Mouse (Mus musculus) liver, embryonic 14.5 days (tissue): ENCODE data around the gene Mmel1. TPM values are rescaled to one million over a fixed set of nuclear protein-coding genes. Genes with fewer than 3 reads are reported as not detected.

ENCODE experiments used
- ATAC-seq: fragments of 200-750 bp; cut with Nextera tagmentation; 2 replicates; pipeline ENCODE4 v1.8.0; 2017; ENCODE audit warnings: moderate number of reproducible peaks, mild to moderate bottlenecking, moderate library complexity; ENCODE audit not compliant: insufficient read depth
- DNase-seq, 3 experiments: peaks; one replicate each; pipeline ENCODE4 v3.0.0-alpha.2; 2012 to 2013; ENCODE audit warnings: low read depth in 3 of 3, low spot score in 3 of 3
- H3K27ac ChIP-seq: fragments of 300-500 bp; sonication (generic); 2 replicates; pipeline ENCODE4 v1.5.1; 2014; ENCODE audit warnings: moderate library complexity, mild to moderate bottlenecking, control low read depth, inconsistent platforms
- H3K27me3 ChIP-seq: fragments of 300-500 bp; sonication (generic); 2 replicates; pipeline ENCODE4 v1.6.1; 2014; ENCODE audit warnings: mild to moderate bottlenecking, low read length, moderate library complexity; ENCODE audit not compliant: control insufficient read depth, insufficient read depth
- H3K36me3 ChIP-seq: fragments of 300-500 bp; sonication (generic); replicated peaks from 2 replicates; pipeline ENCODE4 v1.6.1; 2014; ENCODE audit warnings: low read depth; ENCODE audit not compliant: control insufficient read depth, insufficient read depth
- H3K4me1 ChIP-seq, 2 experiments: fragments of 200-500 bp in 1 of 2; fragments of 300-500 bp in 1 of 2; sonication (generic) in 1 of 2; replicated peaks; 2 replicates each; pipeline ENCODE4 v1.6.1; 2012 to 2014; ENCODE audit warnings: antibody characterized with exemption in 1 of 2, inconsistent platforms in 1 of 2, low read length in 1 of 2; ENCODE audit not compliant: control insufficient read depth in 2 of 2, insufficient read depth in 2 of 2
- H3K4me2 ChIP-seq: fragments of 300-500 bp; sonication (generic); 2 replicates; pipeline ENCODE4 v1.6.1; 2014; ENCODE audit warnings: low read depth, mild to moderate bottlenecking, control low read depth, moderate library complexity
- H3K4me3 ChIP-seq, 2 experiments: fragments of 200-500 bp in 1 of 2; fragments of 300-500 bp in 1 of 2; sonication (generic) in 1 of 2; 2 replicates each; pipeline ENCODE4 v1.5.1; 2012 to 2014; ENCODE audit warnings: low read depth in 2 of 2, low read length in 2 of 2, mild to moderate bottlenecking in 2 of 2, control low read depth in 1 of 2, inconsistent platforms in 1 of 2, moderate library complexity in 1 of 2; ENCODE audit not compliant: insufficient read depth in 1 of 2
- H3K9ac ChIP-seq: fragments of 300-500 bp; sonication (generic); replicated peaks from 2 replicates; pipeline ENCODE4 v1.6.1; 2014; ENCODE audit warnings: mild to moderate bottlenecking, control low read depth, moderate library complexity
- H3K9me3 ChIP-seq: fragments of 300-500 bp; sonication (generic); 2 replicates; pipeline ENCODE4 v1.6.1; 2016; ENCODE audit warnings: low read length, mixed read lengths; ENCODE audit not compliant: control insufficient read depth
- CTCF ChIP-seq: IDR thresholded peaks from 2 replicates; pipeline ENCODE4 v1.5.1; 2016; ENCODE audit warnings: antibody characterized with exemption, low read depth, control low read depth
- EP300 ChIP-seq: IDR thresholded peaks from 2 replicates; pipeline ENCODE4 v1.6.1; 2016; ENCODE audit warnings: antibody characterized with exemption, low read depth
- WGBS: fragments of 180-500 bp; shearing (Covaris S2); extraction: QIAGEN DNeasy Blood & Tissue Kit; methylation state at CpG from one replicate; pipeline ENCODE4 v1.1.7; 2014; ENCODE audit not compliant: insufficient replicate concordance; 5-methylcytosine and 5-hydroxymethylcytosine counted together
- polyA plus RNA-seq, 2 experiments: library from polyadenylated mRNA; depleted of rRNA in 1 of 2; stranded (reverse) in 1 of 2; unstranded in 1 of 2; fragments of >200 nt; fragmentation: Nextera tagmentation in 1 of 2; extraction: Ambion mirVana in 1 of 2; gene quantifications; 2 replicates each; pipeline versions ENCODE4 v1.2.1 to v1.2.3; 2012 to 2014

Mmel1 gene
- polyA plus RNA-seq, 2 experiments = 2.4 to 2.7 TPM

DNA sequence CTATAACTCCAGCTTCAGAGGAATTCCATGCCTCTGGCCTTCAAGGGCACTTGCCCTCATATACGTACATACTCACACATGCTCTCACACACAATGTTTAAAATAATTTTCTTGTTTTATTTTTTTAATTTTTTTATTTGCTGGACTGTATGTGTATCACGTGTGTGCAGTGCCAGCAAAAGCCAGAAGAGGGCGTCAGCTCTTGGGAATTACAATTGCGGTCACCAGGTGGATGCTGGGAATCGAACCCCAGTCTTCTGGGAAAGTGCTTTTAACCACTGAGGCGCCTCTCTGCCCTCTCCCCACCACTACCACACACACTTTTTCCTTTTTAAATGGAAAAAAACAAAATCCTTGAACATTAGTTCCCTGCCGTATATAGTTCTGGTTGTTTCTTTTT, 12.5 kb upstream of the Mmel1 start:
- H3K4me3 ChIP-seq = no peak overlapping the region

GRCm38 (mm10) chr4:154857366-154858240, 11.8 kb upstream of the Mmel1 start:
- Histone ChIP-seq H3K27me3 (peaks cover 29% of the 10 kb centered on the region), H3K36me3 (no peaks in the 10 kb centered on the region), H3K9me3 (no peaks in the 10 kb centered on the region), H3K27ac (no peak overlapping the region), H3K4me2 (no peak overlapping the region), H3K9ac (no peak overlapping the region), H3K4me3 (no peak overlapping the region), H3K4me1 (no peaks in the 10 kb centered on the region)
- TF ChIP-seq EP300 (no peak), CTCF (no peak)
- 61% methylated on average over 10 of the region's 10 CpGs for WGBS
- ATAC-seq (no peak), DNase-seq (no peak)

More for the DNA sequence above, 12.5 kb upstream of the Mmel1 start:
- ATAC-seq = no peak
- no peak for DNase-seq
- no peaks in the 10 kb centered on the region for H3K4me1 ChIP-seq
- no peak overlapping the region for H3K27ac ChIP-seq
- no peak overlapping the region for H3K9ac ChIP-seq
- 61% methylated on average over 7 of the region's 7 CpGs for WGBS
- no peaks in the 10 kb centered on the region for H3K9me3 ChIP-seq
- no peaks in the 10 kb centered on the region for H3K36me3 ChIP-seq
- no peak overlapping the region for H3K4me2 ChIP-seq
- H3K27me3 ChIP-seq = peaks cover 29% of the 10 kb centered on the region
- TF ChIP-seq EP300 (no peak), CTCF (no peak)

DNA sequence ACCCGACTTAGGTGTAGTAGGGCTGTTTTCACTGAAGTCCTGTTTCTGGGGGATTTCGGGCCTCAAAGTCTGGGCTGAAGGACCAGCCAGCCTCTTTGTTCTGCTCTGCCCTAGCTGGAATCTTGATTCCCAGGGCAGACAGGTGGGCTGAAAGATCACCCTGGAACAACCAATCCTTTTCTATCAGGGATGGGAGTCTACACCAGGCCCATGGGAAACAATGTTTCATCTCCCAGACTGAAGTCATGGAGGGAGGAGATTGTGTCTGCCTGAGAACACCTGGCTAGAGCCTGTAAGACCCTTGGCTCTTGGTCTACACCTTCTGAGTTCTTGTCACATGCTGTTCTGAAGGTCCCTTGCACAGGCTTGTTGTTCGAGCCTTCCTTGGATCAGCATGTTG, 10.8 kb upstream of the Mmel1 start:
- ATAC-seq (no peak), DNase-seq (no peak)
- Histone ChIP-seq H3K27me3 (peaks cover 29% of the 10 kb centered on the region), H3K4me3 (no peak overlapping the region), H3K4me1 (no peaks in the 10 kb centered on the region), H3K36me3 (no peaks in the 10 kb centered on the region), H3K9me3 (no peaks in the 10 kb centered on the region), H3K9ac (no peak overlapping the region), H3K4me2 (no peak overlapping the region), H3K27ac (no peak overlapping the region)
- 44% methylated on average over 3 of the region's 3 CpGs for WGBS
- TF ChIP-seq CTCF (no peak), EP300 (no peak)

- no peaks in the 10 kb centered on the region for H3K9me3 ChIP-seq
- H3K4me1 ChIP-seq = no peaks in the 10 kb centered on the region; a peak in 1 of 4 replicates
- peaks cover 7% of the 10 kb centered on the region for H3K27me3 ChIP-seq
- no peaks in the 10 kb centered on the region for H3K36me3 ChIP-seq
- no peak overlapping the region for H3K4me2 ChIP-seq
- no peak overlapping the region for H3K4me3 ChIP-seq
- no peak for ATAC-seq
- no peak for TF ChIP-seq EP300
- no peak for TF ChIP-seq CTCF
- H3K27ac ChIP-seq = no peak overlapping the region
- DNase-seq = no peak
- H3K9ac ChIP-seq = no peak overlapping the region
- WGBS = 51% methylated on average over 5 of the region's 5 CpGs
These were observed 7.4 kb upstream of the Mmel1 start for GRCm38 (mm10) chr4:154861967-154862366.

DNA sequence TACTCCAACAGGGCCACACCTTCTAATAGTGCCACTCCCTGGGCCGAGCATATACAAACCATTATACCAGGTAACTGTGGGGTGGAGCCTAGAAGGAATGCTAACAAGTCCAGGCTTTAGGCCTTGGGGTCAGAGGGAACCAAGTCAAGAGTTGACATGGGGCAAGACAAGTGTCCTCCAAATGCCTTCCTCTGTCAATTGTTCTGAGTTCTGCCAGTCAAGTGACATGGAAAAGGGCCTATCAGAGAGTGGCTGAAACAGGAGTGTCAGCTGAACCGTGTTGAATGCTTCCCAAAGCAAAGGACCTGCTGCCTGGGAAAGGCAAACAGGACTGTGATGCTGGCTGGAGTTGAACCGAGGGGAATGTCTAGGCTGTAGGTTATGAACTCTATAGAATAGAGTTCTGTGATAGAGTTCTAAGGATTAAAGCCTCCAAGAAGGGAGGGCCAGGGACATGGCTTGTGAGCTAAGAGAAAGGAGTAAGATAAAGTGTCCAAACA, 5.9 kb upstream of the Mmel1 start:
- 63% methylated on average over 3 of the region's 3 CpGs for WGBS
- Histone ChIP-seq H3K4me3 (no peak overlapping the region), H3K27ac (no peak overlapping the region), H3K4me2 (no peak overlapping the region), H3K9ac (no peak overlapping the region), H3K27me3 (no peaks in the 10 kb centered on the region), H3K36me3 (no peaks in the 10 kb centered on the region), H3K4me1 (no peaks in the 10 kb centered on the region; a peak in 1 of 4 replicates), H3K9me3 (no peaks in the 10 kb centered on the region)
- ATAC-seq = no peak
- no peak for DNase-seq
- TF ChIP-seq EP300 = no peak
